Mouse (Mus musculus) right cerebral cortex, postnatal 4 days (tissue): Measurements from ENCODE around the gene Acot13.
"Not testable (repeated sequence)": the region's sequence is repeated elsewhere in the genome, so short reads cannot be mapped to it uniquely, and the experiment has no call there.

Experiments used
- DNase-seq: peaks from one replicate; pipeline ENCODE4 v3.0.0-alpha.2; 2022

The Acot13 gene

DNA sequence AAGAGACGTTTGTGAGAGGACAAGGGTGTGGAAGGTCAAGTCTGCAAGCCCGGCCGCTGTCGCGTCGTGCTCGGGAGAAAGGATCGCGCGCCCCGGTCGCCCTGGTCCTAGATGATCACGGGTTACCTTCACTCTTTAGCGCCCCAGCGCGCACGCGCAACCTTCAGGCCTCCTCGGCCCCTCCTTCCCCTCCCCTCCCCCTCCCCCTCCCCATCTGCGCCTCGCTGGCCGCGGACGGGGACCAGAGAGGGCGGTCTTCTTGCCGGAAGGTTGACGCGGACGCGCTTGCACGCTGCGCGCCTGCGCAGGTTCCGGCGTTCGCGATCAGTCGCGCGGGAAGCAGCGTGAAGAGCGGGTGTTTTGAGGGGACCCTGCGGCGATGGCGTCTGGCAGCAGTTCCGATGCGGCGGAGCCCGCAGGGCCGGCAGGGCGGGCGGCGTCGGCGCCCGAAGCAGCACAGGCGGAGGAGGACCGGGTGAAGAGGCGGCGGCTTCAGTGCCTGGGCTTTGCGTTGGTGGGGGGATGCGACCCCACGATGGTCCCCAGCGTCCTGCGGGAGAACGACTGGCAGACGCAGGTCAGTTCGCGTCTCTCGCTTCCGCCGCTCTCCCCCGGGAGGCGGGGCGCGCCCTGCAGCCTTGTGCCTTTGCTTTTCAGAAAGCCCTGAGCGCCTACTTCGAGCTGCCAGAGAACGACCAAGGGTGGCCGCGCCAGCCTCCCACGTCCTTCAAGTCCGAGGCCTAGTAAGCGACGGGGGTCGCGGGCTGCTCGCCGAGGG is at the start of gene Acot13, which contains the start of gene Tdp2:
Gene Acot13 (minus strand): TSS at position 188 of the 778 bp plus-strand sequence.
Gene Tdp2 (plus strand): TSS at position 327 of the 778 bp plus-strand sequence.
- DNase-seq = peak; percentile 95

DNA sequence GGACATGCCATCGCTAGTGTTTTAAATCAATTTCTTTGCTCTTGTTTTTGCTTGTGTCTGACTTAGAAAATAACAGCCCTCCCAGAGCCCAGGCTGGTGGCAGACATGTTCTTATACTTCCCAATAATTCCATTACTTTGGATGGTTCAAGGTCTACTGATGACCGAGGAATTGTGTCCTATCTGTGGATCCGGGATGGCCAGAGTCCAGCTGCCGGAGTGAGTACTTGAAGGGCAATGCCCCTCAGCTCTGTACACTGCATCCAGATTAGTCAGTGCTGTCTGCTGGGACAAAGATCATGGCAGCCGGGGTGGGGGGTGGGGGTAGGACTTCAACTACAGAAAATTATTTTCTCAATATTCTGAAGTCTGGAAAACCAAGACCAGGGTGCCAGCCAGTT is 49.4 kb upstream of the Acot13 start:
- no peak for DNase-seq

DNA sequence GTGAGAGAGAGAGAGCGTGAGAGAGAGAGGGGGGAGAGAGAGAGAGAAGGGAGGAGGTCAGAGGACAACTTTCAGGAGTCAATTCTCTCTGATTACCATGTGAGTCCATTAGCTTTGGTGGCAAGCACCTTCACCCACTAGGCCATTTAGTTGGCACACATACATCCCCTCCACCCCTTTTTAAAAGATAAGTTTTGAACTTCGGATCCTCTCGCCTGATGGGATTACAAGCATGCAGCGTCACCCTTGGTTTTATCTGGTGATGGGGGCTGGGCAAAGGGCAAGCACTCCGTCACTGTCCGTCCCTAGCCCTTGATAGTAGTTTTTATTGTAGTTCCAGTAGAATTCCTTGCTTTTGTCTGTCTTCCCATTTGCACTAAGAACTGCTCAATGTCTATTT is 48.9 kb upstream of the Acot13 start:
- no peak for DNase-seq

DNA sequence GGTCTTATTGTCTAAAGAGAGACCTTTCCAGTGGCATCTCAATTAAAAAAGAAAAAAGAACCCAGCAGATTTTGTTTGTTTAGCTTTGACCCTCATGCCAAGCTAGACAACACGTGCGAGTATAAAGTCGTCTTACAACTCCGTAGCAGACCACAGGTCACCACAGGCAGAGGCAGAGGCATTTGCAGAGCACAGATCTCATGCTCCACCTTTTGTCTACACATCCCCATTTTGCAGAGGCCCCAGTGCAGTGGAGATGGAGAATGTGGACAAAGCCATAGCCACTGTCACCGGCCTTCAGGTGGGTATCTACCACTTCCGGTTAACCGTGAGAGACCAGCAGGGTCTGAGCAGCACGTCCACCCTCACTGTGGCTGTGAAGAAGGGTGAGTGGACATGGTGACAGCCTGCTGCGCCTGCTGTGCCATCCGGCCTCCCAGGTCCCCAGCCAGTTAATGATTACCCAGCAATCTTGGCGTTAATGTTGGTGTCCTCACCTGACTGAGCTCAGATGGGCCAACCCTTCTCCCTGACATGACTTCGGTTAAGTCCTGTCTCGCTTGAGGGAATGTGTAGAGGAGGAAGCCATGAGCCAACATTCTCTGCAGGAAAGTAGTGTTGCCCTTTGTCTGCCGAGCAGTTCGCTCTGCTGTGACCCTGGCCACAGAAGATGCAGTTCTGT is 48.2 kb upstream of the Acot13 start:
- DNase-seq = no peak

DNA sequence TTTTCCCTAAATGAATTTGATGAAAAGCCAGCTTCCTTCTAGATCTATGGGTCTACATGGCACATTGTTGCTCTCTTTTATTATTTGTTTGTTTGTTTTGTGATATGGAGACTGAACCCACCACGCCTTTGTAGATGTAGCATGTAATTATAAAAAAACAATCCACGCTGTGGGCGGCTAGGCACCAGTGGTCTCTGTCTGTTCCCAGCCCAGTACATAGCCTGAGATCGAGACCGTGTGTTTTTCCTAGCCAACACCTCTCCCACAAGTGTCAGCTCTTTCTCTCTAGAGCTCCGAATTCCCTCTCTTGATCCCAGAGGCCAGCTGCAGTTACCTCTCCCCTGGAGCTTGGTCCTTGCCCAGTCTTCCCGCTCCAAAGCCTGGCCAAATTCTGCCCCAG is 36.9 kb upstream of the Acot13 start:
- no peak for DNase-seq

DNA sequence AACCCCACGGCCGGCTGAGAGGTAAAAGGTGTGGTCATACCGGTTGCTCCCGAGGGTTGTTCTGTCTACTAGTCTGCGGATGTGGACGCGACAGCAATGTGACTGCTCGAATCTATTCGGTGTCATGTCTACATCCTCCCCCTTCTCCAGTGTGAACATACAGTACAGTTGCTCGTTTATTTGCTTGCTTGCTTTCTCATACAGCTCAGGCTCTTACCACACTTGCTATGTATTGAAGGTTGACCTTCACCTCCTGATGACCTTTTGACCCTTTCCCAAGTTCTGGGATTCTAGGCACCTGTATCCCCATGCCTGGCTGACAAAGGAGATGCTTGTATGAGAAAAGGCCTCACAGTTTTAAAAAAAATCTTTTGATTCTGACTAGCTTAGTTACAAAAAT is 36.4 kb upstream of the Acot13 start:
- no peak for DNase-seq

DNA sequence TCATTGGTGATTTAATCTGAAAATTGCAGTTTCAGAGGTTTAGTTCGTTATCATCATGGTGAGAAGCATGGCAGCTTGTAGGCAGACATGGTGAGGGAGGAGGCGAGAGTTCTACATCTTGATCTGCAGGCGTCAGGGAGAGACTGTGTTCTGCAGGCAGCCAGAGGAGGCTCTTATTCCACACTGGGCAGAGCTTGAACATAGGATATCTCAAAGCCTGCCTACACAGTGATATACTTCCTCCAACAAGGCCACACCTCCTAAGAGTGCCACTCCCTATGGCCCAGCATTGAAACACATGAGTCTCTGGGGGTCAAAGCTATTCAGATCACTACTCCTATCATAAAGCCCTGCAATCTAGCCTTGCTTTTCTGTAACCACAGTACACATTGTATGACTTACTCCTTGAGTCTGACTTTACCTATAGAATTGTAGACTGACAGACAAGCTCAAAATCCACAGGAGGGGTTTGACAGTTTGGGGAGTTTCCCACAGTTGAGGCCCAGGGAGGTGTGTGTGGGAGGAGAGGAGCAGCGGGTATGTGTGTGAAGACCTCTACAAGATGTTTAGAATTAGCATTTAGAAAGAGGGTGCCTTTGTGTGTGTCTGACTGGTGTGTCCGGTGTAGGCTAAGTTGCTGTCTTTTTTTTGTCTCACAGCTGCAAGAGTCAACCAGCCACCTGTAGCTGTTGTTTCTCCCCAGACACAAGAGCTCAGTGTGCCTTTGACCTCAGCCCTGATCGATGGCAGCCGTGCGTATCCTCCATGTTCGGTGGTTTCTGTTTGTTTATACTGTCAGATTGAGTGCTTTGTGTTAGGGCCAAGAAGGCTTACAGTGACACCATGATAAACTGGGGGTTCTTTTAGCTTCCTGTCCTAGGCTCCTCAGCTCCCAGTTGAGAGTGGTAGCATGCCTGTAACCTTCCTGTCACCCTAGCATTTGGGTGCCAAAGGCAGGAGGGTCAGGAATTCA is 35.4 kb upstream of the Acot13 start:
- DNase-seq = no peak

DNA sequence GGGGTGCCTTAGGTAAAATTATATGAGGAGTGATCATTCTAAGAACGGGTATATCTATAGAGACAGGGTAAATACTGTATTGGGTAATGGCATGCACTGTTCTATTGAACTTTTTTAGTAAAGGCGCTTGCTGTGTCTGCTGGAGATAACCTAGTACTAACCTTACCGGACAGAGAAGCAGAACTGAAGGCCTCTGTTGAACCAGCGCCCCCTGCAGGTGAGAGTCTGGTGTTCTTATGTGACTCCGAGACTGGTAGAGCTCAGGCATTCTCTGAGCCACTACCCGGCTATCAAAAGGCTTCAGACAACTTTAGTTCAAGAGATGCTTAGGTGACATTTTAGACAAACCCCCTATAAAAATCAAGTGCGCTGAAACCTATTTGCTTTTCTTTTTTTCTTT is 31.2 kb upstream of the Acot13 start:
- peak; percentile 53 for DNase-seq

DNA sequence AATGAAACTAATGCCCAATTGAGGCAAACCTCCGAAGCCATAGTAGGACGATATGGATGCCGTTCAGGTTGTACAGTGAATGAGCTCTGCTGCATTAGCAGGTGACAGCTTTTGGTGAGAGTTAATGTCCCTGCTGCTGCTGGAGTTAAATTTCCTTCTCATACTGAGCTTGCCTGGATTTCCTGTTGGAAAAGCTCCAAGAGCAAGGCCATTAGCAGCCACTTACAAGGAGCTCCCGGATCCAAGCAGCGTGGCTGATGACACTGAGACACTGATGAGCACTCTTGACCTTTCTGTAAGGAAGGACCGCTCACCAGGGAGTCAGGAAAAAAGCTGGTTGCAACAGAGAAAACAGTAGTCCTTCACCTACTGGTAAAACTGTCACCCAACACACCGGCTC is 30.7 kb upstream of the Acot13 start:
- DNase-seq = no peak

DNA sequence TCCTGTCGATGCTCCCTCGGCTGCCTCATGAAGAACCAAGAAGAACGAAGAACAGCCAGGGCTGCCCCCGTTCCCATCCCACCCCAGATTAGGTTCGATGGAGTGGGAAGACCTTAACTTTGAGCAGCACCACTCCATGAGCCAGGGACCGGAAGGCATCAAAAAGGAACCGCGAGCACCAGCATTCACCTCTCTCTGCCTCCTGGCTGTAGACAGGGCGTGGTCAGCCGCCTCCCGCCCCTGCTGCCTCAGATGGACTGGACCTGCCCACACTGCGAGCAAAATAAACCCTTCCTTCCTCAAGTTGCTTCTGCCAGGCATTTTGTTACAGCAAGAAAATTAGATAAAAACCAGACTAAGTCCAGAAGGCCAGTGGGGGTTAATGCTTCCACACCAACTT is 29.7 kb upstream of the Acot13 start:
- no peak for DNase-seq

DNA sequence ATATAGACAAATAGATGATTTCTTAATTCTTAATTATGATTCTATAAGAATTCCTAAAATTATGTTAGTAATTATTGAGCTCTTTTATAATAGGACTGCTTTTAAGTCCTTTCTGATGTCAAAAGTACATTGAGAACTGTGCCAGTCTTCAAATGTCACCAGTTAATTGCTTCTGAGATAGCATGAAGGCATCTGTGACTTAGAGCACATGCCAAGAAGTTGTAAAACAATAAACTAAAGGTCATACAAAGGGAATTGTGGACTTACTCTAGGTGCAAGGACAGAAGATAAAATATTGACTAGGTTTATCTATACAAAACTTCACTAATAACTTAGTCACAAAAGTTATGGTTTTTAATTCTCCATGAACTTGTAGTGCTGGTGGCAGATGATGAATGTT is 27.8 kb upstream of the Acot13 start:
- DNase-seq = no peak

DNA sequence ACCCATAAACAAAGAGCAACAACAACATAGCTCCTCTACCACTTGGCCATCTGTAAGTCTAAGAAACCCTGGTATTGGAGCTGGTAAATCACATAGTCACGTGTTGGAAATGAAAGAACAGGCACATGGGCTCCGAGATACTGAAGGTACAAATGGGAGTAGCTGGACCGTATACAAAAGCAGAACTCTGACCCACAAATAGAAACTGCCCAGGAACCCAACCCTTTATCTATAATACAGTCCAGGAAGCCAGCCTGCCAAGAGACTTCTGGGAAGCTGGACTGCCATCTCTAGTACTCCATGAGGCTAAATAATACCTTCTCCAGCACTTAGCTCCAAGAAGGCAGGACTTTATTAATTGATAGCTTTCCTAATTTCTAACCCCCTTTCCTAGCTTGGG is 21.2 kb upstream of the Acot13 start:
- no peak for DNase-seq

DNA sequence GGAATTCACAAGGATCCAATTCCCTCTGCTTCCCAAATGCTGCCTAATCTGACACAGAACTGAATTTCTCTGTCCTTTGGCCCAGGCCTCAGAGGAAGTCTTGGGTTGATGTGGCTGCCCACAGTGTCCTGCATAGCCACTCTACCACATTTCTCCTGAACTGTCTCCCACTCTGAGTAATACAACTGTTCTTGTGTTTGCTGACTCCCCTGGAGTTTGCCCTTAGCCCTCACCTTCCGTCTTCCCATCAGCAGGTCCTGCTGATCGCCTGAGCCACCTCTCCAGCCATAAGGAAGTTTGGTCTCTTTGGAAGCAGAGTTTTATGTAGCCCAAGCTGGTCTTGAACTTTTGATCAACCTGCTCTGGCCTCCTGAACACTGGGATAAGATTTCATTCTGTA is 20.6 kb upstream of the Acot13 start:
- no peak for DNase-seq

DNA sequence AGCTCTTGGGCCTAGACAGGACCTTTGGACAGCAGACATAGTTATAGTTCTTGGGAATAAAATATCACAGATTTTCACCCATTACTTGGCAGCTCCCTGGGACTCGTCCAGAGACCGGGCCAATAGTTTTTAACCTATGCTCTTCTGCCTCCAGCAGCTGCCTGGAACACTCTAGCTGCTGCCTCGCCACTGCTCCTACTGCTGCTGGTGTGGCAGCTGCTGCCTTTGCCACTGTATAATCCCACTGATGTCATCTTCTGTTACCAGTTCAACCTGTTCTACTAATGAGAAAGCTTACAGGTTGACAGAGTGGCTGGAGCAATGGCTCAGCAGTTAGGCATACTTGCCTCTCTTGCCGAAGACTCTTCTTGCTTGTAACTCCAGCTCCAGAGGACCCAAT is 18.0 kb upstream of the Acot13 start:
- no peak for DNase-seq

DNA sequence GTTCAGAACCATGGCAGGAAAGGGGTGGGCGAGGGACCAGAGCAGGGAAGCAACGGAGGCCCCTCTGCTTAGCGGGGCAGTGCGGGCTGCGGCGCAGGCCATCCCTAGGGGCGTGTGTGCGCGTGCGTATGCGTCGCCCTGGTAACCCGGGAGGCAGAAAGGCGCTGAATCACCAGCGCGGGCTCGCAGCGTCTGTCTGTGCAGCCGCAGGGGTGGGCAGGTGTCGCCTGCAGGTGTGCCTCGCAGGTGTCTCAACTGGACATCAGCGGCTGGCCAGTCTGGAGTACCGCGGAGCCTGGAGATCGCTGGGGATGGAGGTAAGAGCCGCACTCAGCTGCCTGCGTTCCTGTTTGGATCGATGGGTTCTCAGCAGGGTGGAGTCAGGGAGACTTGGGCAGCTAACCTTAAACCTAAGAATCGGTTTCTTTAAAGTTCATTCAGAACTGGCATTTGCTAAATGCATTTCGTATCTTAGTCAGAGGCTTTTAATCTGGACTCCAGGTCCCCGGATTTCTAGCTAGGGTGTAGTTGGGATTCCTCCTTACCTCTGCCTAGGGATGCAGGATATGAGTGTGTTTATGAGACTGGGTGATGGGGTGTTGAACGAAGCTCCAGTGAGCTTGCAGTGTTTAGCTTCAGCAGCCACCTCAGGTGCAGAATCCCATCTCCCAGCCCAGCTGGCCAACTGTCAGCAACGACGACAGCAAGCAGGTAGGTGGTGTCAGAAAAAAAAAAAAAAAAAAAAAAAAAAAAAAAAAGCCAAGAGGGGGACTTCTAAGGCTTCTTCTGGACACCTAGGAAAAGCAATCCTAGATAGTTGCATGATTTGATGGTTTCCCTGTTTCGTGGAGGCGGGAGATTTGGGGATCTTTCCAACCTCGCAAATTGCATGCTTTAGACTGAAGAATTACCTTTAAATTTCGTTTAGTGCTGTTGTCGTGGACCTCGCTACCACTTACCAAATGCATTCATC is 13.9 kb upstream of the Acot13 start, which contains the start of gene D130043K22Rik:
Gene D130043K22Rik (plus strand): TSS at position 153 of the 973 bp plus-strand sequence.
- peak; percentile 67 for DNase-seq

DNA sequence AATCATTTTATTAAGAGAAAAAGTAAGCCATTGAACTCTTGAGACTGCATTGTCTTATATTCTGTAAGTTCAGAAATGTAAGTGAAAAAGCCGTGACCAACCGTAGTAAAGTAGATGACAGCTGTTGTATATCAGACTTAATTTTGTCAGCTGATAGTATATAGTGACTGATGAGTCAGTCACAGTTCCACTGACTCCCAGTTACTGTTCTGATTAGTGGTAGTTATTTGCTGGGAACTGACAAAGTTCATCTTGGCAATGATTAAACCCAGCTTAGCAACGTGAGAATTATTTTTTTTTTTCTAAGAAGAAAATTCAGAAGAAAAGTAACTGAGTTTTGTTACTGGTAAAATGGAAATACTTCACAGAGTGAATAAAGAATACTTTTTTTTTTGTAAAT is 10.4 kb upstream of the Acot13 start:
- DNase-seq = no peak

DNA sequence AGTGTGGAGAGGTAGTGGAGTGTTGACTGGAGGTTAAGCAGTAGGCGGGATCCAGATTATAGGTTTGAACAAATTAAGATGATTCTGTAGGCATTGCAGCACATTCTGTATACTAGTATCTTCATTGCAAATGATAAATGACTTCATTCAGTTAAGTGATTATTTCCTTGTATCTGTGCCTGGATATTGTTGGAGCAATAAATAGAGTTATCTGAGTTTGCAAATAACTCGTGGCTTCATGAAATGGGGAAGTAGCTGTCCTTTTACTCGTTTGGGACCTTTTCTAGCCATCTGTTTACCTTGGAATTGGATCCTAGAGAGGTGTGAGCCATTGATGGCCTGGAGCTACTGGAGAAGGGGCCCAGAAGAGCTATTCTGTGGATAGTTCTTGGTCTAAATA is 8.5 kb upstream of the Acot13 start:
- no peak for DNase-seq

DNA sequence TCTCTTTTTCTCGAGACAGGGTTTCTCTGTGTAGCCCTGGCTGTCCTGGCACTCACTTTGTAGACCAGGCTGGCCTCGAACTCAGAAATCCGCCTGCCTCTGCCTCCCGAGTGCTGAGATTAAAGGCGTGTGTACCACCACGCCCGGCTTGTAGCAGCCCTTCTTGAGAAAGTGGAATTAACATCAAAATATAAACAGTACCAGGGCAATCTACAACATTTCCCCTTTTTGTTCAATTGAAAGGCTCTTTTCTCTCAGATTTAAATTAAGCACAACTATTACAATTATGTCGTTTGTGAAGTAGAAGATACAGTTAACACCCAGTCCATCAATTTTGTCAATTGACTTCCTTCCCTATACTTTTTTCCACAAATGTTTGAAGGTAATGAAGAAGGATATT is 6.4 kb upstream of the Acot13 start:
- DNase-seq = not testable (repeated sequence)

DNA sequence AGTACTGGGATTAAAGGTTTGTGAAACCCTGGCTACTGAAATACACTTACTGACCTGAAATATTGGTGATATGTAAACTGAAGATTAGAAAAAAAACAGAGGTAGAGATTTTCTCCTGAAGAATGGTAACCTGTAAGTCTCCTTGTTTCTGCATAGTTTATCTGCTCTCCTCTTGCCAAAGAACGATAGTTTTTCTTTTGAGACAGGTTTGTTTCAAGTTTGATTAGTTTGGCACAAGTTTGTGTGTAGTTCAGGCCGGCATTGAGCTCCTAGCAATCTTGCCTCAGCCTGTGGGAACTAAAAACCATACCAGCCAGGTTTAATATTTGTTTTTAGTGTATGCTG is 1.4 kb upstream of the Acot13 start:
- no peak for DNase-seq

DNA sequence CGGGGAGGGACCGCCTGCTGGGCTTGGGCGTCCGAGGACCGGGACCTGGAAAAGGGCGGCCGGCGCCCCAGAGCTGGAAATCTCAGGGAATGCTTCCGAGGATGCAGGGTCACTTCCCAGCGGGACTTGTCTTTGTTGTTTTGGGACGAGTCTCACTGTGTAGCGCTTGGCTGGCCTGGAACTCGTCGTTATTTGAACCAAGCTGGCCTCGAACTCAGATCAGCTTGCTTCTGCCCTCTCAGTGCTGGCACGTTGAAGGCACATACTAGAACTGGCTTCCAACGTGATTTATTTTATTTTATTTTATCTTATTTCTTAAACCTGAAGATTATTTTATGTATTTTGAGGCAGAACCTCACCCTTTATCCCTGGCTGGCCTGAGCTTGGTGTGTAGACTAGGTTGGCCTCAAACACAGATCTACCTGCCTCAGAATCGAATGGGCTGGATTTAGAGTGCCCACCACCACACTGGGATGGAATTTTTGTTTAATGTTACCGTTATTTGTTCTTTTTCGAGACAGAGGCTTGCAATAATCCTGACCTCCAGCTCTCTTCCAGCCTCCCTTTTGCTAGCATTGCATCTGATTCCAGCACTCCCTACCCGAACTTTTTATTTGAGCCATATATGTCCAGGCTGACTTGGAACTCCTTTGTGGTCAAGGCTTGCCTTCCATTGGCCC is 931 bp upstream of the Acot13 start:
- DNase-seq = no peak

DNA sequence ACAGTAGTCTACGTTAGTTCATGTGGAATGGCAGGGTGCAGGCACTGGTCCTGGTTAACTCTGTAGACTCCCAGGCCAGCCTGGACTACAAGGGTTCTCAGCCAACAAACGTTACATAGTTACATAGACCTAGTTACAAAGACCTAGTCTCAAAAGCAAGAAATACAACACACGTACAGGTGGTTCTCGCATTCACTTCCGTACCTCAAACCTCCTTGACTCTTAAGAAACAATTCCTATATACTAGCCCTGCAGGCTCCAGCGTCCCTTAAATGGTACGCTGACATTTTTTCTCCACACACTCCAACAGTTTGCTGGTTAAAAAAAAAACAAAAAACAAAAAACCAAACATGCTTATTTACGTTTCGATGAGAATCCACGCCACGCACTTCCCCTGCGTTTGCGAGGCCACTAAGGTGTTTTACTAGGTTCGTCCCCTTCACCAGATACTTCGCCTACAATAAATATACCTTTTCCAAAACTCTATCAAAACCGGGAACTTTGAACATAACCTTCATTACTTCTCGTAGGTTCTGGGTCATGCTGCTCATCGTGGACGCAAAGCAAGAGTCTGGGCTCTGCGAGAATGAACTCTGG is 486 bp downstream of the Acot13 start:
- no peak for DNase-seq
